Comparison of ENCODE assay signal across 22 mouse cellular contexts in the genomic region with DNA sequence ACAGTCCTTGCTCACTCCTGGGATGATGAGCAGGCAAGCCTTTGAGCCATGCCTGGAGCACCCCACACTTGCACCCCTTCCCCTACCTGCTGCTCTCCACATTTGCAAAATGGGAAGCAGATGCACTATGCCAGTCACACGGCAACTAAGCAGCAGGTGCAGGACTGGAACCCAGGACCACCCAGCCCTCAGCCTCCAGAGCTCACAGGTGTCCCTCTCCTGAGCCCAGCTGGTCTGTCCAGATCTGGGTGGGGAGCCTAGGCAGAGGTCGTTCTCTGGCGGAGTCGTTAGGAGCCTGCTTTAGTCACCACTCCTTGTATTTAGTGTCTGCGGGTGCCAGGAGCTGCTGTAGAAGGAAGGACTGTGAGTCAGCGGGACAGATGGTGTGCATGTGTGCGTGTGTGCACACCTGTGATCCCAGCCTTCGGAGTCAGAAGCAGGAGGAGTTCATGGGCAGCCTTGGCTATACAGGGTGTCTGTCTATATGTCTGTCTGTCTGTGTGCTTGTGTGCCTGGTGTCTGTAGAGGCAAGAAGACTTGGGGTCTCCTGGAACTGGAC. TPM values are rescaled to one million over a fixed set of nuclear protein-coding genes. Genes with fewer than 3 reads are reported as not detected.
DNase-seq lines count a peak whose midpoint lies in the region; ATAC-seq and TF ChIP-seq lines count a peak whose summit lies in the region.
"Had no signal": no experiment of that assay in that cellular context is flagged by ENCODE, and none has a peak within 500 bp of the region (broad histone marks: within the 10 kb centered on the region; RNA-seq: fewer than 3 reads in every experiment).

No protein-coding gene starts in this region.

- WGBS in cerebellum, adult 2 months, result 16% methylated on average over 8 of the region's 8 CpGs
- 89% methylated on average over 8 of the region's 8 CpGs for WGBS in forebrain, embryonic 11.5 days

- H3K9me3 ChIP-seq in forebrain, embryonic 11.5 days (ENCODE audit: control insufficient read depth, low read length), result no peaks in the 10 kb centered on the region
- H3K9me3 ChIP-seq: embryonic facial prominence, embryonic 12.5 days; hindbrain, embryonic 15.5 days; limb, embryonic 12.5 days had no signal

- ATAC-seq in monocyte, adult 5-6 weeks (replicated peaks; ENCODE audit: insufficient number of reproducible peaks, low FRiP score, low TSS enrichment, poor library complexity, severe bottlenecking), result no peak
- no peak for ATAC-seq in forebrain, embryonic 11.5 days (replicated peaks; ENCODE audit: low FRiP score)
- ATAC-seq: forebrain, embryonic 14.5 days had no signal

- no peak overlapping the region for H3K4me3 ChIP-seq in cerebellum, adult 2 months (replicated peaks; ENCODE audit: insufficient read depth, low read depth, low read length)
- no peak overlapping the region for H3K4me3 ChIP-seq in layer of hippocampus, adult 2 months
- H3K4me3 ChIP-seq in forebrain, embryonic 11.5 days (ENCODE audit: low read depth, low read length), result no peak overlapping the region
- H3K4me3 ChIP-seq: embryonic facial prominence, embryonic 12.5 days; hindbrain, embryonic 15.5 days; limb, embryonic 12.5 days had no signal

- H3K36me3 ChIP-seq in forebrain, embryonic 11.5 days (ENCODE audit: control insufficient read depth, insufficient read depth, low read length), result peaks cover 6% of the 10 kb centered on the region

- no peak overlapping the region for H3K4me2 ChIP-seq in forebrain, embryonic 11.5 days (ENCODE audit: low read depth, low read length, severe bottlenecking)
- H3K4me2 ChIP-seq: embryonic facial prominence, embryonic 12.5 days; hindbrain, embryonic 15.5 days; limb, embryonic 12.5 days had no signal

- H3K9ac ChIP-seq in forebrain, embryonic 11.5 days (ENCODE audit: low read length), result no peak overlapping the region
- H3K9ac ChIP-seq: embryonic facial prominence, embryonic 12.5 days; hindbrain, embryonic 15.5 days; limb, embryonic 12.5 days had no signal

- H3K4me1 ChIP-seq in cerebellum, adult 2 months (ENCODE audit: control insufficient read depth, insufficient read depth, low read length), result peaks cover 31% of the 10 kb centered on the region
- no peaks in the 10 kb centered on the region; the same call in 1 of the 2 replicates for H3K4me1 ChIP-seq in forebrain, embryonic 11.5 days (replicated peaks; ENCODE audit: control insufficient read depth, insufficient read depth, low read length)
- H3K4me1 ChIP-seq: embryonic facial prominence, embryonic 12.5 days had no signal

- no peaks in the 10 kb centered on the region for H3K27me3 ChIP-seq in cerebellum, adult 2 months (ENCODE audit: control insufficient read depth, insufficient read depth, low read length)
- no peaks in the 10 kb centered on the region for H3K27me3 ChIP-seq in forebrain, embryonic 11.5 days (ENCODE audit: control insufficient read depth, insufficient read depth, low read length)
- H3K27me3 ChIP-seq: CH12.LX; embryonic facial prominence, embryonic 12.5 days; hindbrain, embryonic 15.5 days; limb, embryonic 12.5 days had no signal

- no peak for TF ChIP-seq CTCF in cerebellum, adult 2 months (IDR thresholded peaks at IDR 0.05; ENCODE audit: borderline replicate concordance, insufficient read depth, low read depth, low read length)
- TF ChIP-seq CTCF in layer of hippocampus, adult 2 months (conservative IDR thresholded peaks at IDR 0.05), result no peak

- TF ChIP-seq POLR2A in cerebellum, adult 2 months (IDR thresholded peaks at IDR 0.05; ENCODE audit: borderline replicate concordance, insufficient read depth, low read length), result no peak

- DNase-seq in cerebellum, adult 2 months, result peak; percentile 46 to 65
- no peak for DNase-seq in cerebellum, adult 8-10 months
- DNase-seq in layer of hippocampus, adult 2 months (ENCODE audit: low spot score in 2 of 2), result peak in 1 of 2 experiments; percentile 33
- no peak for DNase-seq in layer of hippocampus, adult 9-11 months
- DNase-seq in right cerebral cortex, postnatal 25 days, result peak; percentile 46
- DNase-seq in right cerebral cortex, postnatal 4 days, result no peak
- no peak for DNase-seq in forebrain, embryonic 11.5 days (ENCODE audit: low spot score)
- DNase-seq: adrenal gland, postnatal 36 days; heart, adult 18-20 months; kidney, adult 8-10 months; kidney, postnatal 4 days; layer of hippocampus, postnatal 36 days; thymus, postnatal 14 days had no signal

- peak overlapping the region; percentile 37 for H3K27ac ChIP-seq in cerebellum, adult 2 months (ENCODE audit: insufficient read depth, low read length)
- H3K27ac ChIP-seq in layer of hippocampus, adult 2 months, result peak overlapping the region; percentile 48; the same call in 1 of the 2 replicates
- no peak overlapping the region for H3K27ac ChIP-seq in forebrain, embryonic 11.5 days (ENCODE audit: low read depth, low read length)
- H3K27ac ChIP-seq: embryonic facial prominence, embryonic 12.5 days; hindbrain, embryonic 15.5 days; limb, embryonic 12.5 days had no signal

RNA-seq across cellular contexts. Expression of a gene that starts 12.8 kb away (rescaled TPM):
- polyA plus RNA-seq in cerebellum, adult 2 months (2012; rRNA removed), result 39.1 and 40.1 TPM in 2 replicates
- 10 to 100 TPM; 37.4 to 38.7 TPM for total RNA-seq in layer of hippocampus, adult 2 months (2021)
- 11.5 to 32.0 TPM (median 14.7 TPM) in 3 replicates for total RNA-seq in monocyte, adult 5-6 weeks (2017)
- 54.1 and 59.8 TPM in 2 replicates for polyA plus RNA-seq in forebrain, embryonic 11.5 days (2014; fragmentation: Nextera tagmentation; extraction: Ambion mirVana)

RNA-seq across cellular contexts. Expression of a gene that starts 28.6 kb away (rescaled TPM):
- polyA plus RNA-seq in cerebellum, adult 2 months (2012; rRNA removed), result 4.3 and 5.1 TPM in 2 replicates
- 1 to 10 TPM; 1.6 to 2.5 TPM for total RNA-seq in layer of hippocampus, adult 2 months (2021)
- total RNA-seq in monocyte, adult 5-6 weeks (2017), result 0.19 to 0.32 TPM in 2 of 3 replicates, not detected in the other
- polyA plus RNA-seq in forebrain, embryonic 11.5 days (2014; fragmentation: Nextera tagmentation; extraction: Ambion mirVana), result 1.6 and 2.5 TPM in 2 replicates
- total RNA-seq: neutrophil, adult 5-6 weeks had no signal

RNA-seq across cellular contexts. Expression of a gene that starts 30.6 kb away (rescaled TPM):
- polyA plus RNA-seq in cerebellum, adult 2 months (2012; rRNA removed), result 30.8 and 32.9 TPM in 2 replicates
- total RNA-seq in layer of hippocampus, adult 2 months (2021), result 10 to 100 TPM; 15.7 to 17.1 TPM
- 230 to 263 TPM (median 254 TPM) in 3 replicates for total RNA-seq in monocyte, adult 5-6 weeks (2017)
- 52.8 and 53.0 TPM in 2 replicates for polyA plus RNA-seq in forebrain, embryonic 11.5 days (2014; fragmentation: Nextera tagmentation; extraction: Ambion mirVana)

RNA-seq across cellular contexts. Expression of a gene that starts 38.9 kb away (rescaled TPM):
- 1.1 and 2.0 TPM in 2 replicates for polyA plus RNA-seq in cerebellum, adult 2 months (2012; rRNA removed)
- total RNA-seq in layer of hippocampus, adult 2 months (2021), result not detected
- 1.9 TPM in 1 of 3 replicates, not detected in the others for total RNA-seq in monocyte, adult 5-6 weeks (2017)
- 0.44 TPM in 1 of 2 replicates, not detected in the other for polyA plus RNA-seq in forebrain, embryonic 11.5 days (2014; fragmentation: Nextera tagmentation; extraction: Ambion mirVana)
- total RNA-seq: adrenal gland, postnatal 36 days; CH12.LX; heart, adult 18-20 months; megakaryocyte progenitor cell, adult 5-6 weeks; neutrophil, adult 5-6 weeks had no signal
- polyA plus RNA-seq: embryonic facial prominence, embryonic 12.5 days; limb, embryonic 12.5 days; lung, embryonic 16.5 days had no signal

RNA-seq across cellular contexts. Expression of a gene that starts 41.4 kb away (rescaled TPM):
- polyA plus RNA-seq in cerebellum, adult 2 months (2012; rRNA removed), result 96.9 and 101 TPM in 2 replicates
- total RNA-seq in layer of hippocampus, adult 2 months (2021), result 10 to 100 TPM; 90.3 to 92.7 TPM
- total RNA-seq in monocyte, adult 5-6 weeks (2017), result not detected in 3 replicates
- polyA plus RNA-seq in forebrain, embryonic 11.5 days (2014; fragmentation: Nextera tagmentation; extraction: Ambion mirVana), result 47.3 and 54.7 TPM in 2 replicates
- total RNA-seq: megakaryocyte progenitor cell, adult 5-6 weeks; neutrophil, adult 5-6 weeks had no signal

Comparison
In these comparisons a context has a peak if more than half of its experiments do, and no peak if none do; other contexts are left out.
1. DNase-seq: peak in cerebellum, adult 2 months (2 of 2) and right cerebral cortex, postnatal 25 days (single experiment); none in cerebellum, adult 8-10 months (single experiment), layer of hippocampus, adult 9-11 months (single experiment), right cerebral cortex, postnatal 4 days (single experiment) and forebrain, embryonic 11.5 days (single experiment).
2. RNA of a gene that starts 30.6 kb away (total RNA-seq): 230 to 263 TPM in monocyte, adult 5-6 weeks; 15.7 to 17.1 TPM in layer of hippocampus, adult 2 months; every median in the first group is over 10 times any median in the second.